Mouse (Mus musculus) brain, embryonic 14.5 days (tissue): ENCODE data around the gene Vangl1.

Source experiments
- CTCF ChIP-seq: fragments of 200-500 bp; IDR thresholded peaks from 2 replicates; pipeline ENCODE4 v1.5.1; 2012; ENCODE audit warnings: inconsistent platforms, mild to moderate bottlenecking, moderate library complexity, borderline replicate concordance; ENCODE audit not compliant: insufficient read depth, insufficient read length; ENCODE audit errors: extremely low read depth
- POLR2A ChIP-seq: fragments of 200-500 bp; IDR thresholded peaks from 2 replicates; pipeline ENCODE4 v1.6.1; 2012; ENCODE audit warnings: mild to moderate bottlenecking, inconsistent platforms, borderline replicate concordance; ENCODE audit not compliant: poor library complexity, insufficient read depth, insufficient read length, severe bottlenecking; ENCODE audit errors: extremely low read depth

DNA sequence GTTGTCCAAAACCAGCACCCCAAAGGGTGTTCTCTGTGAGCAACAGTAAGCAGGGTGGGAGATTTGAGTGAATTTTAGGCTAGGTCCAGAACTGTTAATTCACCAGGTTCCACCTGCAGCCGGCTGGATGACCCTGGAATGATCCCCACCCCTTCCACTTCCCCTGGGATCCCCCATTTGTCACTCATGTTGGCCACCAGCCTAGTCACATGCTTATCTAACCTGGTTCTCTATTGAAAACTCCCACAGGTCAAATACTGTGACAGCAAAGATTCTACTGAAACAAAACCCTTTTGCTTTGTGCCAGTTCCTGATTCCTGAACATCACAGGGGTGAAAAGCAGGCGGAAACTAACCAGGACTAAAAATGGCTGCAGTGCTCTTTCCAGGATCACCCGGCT, 12.9 kb downstream of the Vangl1 start:
- TF ChIP-seq POLR2A (no peak), CTCF (no peak)
